Mouse (Mus musculus): ENCODE measurements around the gene Dyrk1b.
A peak's percentile ranks its signal among the peaks of the same experiment; 100 is the strongest.
"Not testable (repeated sequence)": the region's sequence is repeated elsewhere in the genome, so short reads cannot be mapped to it uniquely, and the experiment has no call there.

Dyrk1b gene

DNA sequence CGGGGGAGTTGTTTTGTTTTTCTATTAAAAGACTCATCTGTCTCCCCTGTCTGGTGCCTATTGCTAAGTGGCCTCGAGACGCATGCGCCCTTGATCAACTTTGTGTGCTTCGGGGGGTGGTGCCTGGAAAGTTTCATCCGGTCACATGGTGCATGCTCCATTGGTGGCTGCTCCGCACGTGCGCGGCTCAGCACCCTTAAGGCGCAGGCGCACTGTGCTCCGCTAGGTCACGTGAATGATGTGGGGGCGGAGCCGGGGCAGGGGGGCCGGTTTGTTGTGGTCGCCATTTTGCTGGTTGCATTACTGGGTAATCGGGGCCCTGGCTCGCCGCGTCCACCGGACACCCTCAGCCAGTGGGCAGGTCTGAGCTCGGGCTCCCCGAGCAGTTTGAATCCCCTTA, at the start of gene Dyrk1b:
TSS of gene Dyrk1b (plus strand) at position 242 of the 400 bp plus-strand sequence.
- DNase-seq (ENCODE audit: low spot score in 2 of 2), result peak; percentile 98

DNA sequence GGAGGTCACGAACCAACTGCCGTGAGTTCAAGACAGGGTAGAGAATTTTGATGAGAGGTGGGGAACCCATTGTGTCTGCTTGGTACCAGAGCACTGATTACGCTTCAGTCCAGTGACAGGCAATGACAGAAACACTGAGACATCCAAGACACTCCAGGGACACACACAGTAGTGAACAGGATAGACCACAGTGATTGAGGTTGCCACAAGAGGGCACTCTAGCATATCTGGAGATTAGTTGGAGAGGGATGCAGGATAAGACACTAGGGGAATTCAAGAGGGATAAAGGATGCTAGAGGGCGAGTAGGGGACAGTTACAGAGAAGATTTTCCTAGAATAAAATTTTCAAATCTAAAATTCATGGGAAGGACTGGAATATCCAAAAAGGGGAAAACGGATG, 41.7 kb upstream of the Dyrk1b start:
- no peak for DNase-seq (ENCODE audit: low spot score in 2 of 2)

DNA sequence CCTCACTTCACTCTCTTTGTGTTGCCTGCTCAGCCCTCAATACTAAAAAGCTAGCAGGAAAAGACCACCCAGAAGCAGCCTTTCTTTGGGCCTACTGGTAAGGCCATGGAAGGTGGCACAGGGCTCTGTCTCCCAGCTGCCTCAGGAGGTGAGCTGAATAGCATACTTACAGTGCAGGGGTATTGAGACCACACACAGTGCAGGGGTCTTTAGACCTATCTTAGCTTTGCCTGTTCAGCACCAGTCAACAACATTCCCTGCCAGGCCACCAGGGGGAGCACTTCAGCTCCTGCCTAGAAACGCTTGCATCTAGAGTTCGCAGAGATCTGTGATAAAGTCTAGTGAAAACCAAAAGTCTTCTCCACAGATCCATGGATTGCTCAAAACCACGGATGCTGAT, 31.0 kb upstream of the Dyrk1b start:
- DNase-seq (ENCODE audit: low spot score in 2 of 2), result peak in 1 of 2 experiments; percentile 18

DNA sequence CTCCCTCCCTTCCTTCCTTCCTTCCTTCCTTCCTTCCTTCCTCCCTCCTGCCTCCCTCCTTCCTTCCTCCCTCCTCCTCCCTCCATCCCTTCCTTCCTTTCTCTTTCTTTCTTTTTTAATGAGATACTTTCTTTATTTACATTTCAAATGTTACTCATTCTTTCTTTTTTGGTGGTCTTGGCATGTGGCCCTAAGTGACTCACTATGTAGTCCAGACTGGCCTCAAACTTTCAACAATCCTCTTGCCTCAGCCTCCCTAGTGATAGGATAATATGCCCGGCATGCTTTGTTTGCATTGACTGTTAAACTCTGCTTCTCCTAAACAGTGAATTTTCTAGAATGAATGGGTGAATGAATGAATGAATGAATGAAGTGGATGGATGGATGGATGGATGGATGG, 29.4 kb upstream of the Dyrk1b start:
- DNase-seq (ENCODE audit: low spot score in 2 of 2), result no peak

DNA sequence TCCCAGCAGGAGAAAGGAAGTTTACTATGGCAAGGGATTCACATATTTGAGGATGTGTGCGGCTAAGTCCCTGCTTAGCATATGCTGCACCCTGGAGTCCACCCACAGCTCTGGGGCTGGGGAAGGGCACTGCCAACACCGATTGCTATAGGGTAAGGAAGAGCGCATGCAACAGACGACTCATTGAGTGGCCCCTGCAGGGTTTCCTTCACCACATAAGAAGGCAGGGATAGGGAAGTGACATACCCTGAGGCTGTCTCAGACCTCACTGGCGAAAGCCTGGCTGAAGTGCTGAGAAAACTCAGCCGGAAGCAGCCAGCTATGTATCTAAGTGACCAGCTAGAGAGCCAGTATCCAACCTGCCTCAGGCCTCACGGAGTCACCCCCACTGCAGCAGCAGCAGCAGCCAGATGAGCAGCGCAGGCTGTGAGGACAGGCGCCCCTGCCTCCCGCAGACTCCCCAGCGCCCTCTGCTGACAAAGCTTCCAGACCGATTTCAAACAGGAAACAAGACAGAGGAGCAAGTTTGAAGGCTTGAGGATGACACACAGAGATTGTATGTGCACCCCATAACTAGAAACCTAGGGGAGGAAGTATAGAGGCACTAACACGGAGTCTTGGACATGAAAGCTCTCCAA, 27.6 kb upstream of the Dyrk1b start:
- no peak for DNase-seq (ENCODE audit: low spot score in 2 of 2)

DNA sequence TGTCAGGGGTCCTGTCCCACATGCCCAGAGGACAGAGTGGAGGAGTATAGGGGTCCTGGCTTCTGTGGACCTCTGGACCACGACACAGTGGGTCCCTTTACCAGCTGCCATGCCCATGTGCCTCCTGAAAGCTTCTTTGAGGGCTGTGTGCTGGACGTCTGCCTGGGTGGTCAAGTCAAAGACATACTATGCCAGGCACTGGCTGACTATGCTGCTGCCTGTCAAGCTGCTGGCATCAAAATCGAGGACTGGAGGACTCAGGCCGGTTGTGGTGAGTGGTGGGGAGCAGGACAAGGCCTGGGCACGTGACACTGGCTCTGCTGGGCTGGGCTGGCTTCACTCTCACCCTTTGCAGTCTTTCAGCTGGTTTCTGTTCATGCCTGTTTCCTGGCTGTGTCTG, 25.7 kb upstream of the Dyrk1b start:
- DNase-seq (ENCODE audit: low spot score in 2 of 2), result not testable (repeated sequence)

DNA sequence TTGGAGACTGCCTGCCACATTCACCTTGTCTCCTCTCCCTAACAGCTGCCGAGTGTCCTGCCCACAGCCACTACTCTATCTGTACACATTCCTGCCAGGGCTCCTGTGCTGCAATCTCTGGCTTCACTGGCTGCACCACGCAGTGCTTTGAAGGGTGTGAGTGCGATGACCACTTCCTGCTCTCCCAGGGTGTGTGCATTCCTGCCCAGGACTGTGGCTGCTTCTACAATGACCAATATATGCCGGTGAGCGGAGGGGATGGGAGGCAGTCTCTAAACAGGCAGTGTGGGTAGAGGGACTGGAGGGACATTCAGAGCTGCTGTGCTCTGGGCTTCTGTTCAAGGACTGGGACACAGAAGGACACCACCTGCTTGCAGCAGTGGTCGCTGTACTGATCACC, 20.0 kb upstream of the Dyrk1b start:
- no peak for DNase-seq (ENCODE audit: low spot score in 2 of 2)

DNA sequence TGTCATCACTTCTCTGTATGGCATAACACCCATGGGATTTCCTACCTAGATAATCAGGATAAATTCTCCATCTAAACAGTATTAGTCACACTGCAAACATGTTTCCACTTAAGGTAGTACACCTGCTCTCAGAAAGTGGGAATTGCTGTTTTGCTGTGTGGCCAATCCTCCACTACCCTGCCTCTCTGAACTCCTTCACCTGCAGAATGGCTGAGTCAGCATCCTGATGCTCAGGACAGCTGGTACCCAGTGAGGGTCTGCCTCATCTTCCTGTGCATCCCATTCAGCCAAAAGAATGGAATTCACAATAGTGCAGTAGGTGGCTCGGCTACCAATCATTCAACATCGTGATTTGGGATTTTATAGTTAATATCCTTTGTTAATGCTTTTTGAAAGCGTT, 19.4 kb upstream of the Dyrk1b start:
- DNase-seq (ENCODE audit: low spot score in 2 of 2), result no peak

DNA sequence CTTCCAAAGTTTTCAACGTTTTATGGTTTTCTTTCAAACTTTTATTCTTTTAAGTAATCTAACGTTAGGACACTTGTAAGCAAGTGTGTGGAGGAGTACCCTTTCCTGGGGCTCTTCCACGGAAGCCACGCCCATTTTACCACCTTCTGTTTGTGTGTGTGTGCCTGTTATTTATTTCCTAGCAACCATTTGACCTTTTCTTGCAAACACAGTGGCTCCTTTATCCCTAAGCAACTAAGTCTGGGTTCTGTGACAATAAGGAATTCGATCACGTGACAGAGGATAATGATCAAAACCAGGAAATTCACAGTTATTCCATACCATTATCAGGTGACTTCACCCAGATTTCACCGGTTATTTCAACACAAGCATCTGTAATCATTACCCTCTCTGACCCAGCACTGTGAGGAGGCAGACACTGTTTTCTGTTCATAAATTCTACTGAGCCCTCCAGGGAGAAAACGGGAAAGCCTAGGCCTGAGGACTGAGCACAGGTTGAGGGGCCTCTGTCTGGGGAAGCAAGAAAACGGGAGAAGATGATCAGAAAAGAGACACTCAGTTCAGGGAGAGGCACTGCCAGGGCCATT, 18.0 kb upstream of the Dyrk1b start:
- DNase-seq (ENCODE audit: low spot score in 2 of 2), result no peak

DNA sequence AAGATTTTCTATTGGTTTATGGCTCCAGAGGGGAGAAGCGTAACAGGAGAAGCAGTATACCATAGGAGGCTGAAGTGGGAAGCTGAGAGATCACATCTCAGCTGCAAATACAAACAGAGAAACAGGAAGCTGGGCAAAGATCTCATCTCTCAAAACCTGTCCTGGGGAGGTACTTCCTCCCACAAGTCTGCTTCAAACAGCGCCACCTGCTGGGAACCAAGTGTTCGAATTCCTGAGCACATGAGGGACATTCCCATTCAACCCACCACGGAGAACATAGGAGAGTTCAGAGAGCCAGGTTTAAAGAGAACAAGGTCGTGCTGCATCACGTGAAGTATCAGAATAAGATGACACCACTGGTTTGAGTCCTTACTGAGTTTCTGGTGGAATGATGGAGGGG, 13.9 kb upstream of the Dyrk1b start:
- DNase-seq (ENCODE audit: low spot score in 2 of 2), result no peak

DNA sequence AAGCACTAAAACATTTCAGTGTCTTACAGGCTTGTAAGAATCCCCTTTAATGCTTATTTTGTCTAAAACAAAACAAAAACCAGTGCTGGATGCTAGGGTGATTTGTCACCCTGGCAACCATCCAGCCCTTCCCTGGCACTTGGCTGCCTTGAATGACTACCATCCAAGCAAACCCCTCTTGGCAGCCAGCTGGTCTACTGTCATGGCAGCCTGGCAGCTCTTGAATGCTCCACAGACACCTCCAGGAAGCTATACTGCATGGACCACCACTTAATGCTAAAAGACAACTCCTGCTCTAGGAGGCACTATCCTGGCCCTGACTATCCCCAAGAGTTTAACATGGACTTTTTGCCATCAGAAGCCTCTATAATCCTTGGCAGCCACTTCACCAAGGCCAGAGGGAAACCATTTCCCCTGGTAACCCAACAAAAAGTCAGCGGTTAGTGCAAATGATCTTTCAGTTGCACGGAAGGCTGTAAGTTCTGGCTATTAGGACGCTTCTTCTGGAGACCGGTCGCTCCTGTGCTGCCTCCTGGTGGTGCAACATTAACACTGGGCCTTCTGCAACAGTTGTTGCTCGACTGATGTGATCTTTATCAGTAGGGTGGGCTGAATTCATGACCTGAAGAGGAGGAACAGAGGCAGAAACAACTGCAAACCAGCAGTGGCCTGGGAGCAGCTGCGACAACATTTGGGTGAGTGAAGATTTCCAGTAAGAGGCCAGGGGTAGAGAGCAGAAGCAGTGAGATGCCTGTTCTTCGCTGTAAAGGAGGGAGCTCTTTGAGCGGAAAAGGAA, 10.8 kb upstream of the Dyrk1b start:
- DNase-seq (ENCODE audit: low spot score in 2 of 2), result no peak

DNA sequence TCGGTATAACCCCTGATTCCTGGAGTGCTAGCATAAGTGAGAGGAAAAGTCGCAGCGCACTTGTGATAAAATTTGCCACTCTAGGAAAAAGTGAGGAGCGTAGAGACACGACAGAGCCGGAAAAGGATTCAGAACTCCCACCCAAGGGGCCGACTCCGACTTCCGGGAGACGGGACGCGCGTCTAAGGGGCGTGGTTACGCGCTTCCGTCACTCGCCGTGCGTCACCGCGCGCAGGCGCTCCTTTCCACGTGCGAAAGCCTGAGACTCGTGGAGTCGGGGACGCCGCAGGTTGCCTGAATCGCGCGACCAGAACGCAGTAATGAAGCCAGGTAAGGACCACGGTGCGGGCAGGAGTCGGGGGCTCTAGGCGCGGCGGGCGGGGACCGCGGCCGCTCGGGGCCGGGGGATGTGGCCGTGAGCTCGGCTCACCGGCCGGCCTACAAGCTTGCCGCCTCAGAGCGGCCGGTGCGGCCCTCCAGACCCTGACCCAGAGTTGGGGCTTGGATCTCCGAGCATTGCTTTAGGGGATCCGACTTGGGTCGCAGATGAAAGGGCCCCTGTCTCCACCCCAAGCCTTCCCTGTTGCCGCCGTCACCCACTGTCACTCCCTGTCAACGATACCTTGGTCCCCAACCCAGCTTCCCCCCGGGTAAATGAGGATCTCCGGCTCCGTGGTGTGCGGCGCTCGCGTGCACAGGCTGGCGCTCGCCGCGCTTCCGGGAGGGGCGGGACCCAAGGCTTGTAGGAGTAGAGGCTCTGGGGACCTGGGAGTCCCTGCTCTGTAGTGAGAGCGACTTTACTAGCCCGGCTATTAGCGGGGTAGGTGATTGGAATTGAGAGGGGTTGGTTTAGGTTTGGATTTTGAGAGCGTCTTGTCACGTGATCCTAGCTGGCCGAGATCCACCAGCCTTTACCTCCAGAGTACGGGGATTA, 9.5 kb upstream of the Dyrk1b start, which contains the start of gene Fbl:
TSS of gene Fbl (plus strand) at position 222 of the 934 bp plus-strand sequence.
- DNase-seq (ENCODE audit: low spot score in 2 of 2), result peak; percentile 85 to 92

DNA sequence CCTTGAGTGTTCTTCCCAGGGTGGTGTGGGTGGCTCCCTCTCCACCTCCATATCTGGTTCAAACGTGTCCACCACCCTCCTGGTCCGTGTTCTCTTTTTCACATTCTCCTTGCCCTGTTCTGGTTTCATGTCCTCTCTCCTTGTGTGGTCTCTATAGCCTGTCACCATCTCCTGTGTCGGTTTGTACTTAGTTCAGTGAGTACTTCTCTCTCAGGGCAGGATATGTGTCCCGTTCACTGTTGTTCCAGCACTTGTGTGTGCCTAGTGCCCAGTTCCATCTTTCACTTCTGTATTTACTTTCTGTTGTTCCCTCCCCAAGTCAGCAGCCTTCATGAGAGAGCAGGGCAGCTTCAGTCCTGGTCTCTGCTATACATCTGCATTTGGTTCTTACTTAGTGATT, 3.9 kb upstream of the Dyrk1b start:
- DNase-seq (ENCODE audit: low spot score in 2 of 2), result no peak

DNA sequence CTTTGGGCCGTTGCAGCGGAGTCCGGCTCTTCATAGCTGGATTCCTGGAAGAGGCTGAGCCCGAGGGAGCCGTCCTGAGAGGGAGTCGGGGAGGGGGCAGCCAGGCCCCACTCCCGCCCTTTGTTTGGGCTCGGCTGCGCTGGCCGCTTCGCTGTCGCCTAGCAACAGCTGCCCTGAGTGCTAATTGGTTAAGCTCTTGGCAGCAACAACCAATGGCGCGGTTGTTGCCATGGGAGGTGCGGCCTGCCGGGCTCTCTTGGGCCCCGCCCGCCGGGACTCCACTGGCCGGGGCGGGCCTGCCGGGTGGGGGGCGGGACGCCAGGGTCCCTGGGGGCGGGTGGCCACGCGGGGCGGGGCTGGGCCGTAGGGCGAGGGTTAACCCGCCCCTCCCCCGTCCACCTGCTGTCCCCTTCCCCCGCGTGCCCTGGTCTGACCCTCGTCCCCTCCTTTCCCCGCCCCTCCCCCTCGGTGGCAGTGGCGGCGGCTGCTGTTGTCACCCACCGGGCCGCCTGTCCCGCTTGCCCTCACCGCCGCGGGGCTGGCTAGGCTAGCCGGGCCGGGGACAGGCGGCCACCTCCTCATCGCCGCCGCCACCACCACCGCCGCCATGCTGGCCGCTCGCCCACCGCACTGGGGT, 590 bp downstream of the Dyrk1b start:
- DNase-seq (ENCODE audit: low spot score in 2 of 2), result peak; percentile 93 to 95

DNA sequence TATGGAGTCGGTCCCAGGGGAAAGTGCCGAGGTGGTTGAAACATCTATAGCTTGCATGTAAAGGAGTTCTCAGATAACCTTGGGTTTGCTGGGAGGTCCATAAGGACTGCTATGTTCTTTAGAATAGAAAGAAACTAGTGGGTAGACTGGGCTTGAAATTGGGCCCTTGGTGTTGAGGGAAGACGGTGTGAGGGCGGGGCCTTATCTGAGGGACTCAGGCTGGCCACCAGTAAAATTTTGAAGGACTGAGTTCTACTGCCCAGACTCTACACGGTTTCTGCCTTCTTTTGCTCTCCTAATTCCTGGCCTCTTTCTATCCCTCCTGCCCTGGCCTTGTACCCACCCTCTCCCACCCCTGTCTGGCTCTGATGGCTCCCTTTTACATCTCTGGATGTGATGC, 1.6 kb downstream of the Dyrk1b start:
- DNase-seq (ENCODE audit: low spot score in 2 of 2), result no peak

DNA sequence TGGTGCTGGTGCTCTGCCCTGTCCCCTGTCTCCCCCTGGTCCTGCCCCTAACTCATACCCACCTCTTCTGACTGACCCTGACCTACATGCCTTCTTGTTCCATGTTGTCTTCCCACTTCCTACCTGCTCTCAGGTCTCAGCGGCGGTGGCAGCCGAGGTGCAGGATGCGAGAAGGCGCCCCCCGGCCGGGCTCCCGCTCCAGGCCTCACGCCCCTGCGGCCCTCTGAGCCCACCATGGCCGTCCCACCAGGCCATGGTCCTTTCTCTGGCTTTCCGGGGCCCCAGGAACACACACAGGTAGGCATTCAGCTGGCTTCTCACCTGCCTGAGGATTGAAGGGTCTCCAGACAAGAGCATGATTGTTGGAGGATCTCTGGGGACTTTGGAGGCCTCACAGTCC, 2.1 kb downstream of the Dyrk1b start:
- no peak for DNase-seq (ENCODE audit: low spot score in 2 of 2)

DNA sequence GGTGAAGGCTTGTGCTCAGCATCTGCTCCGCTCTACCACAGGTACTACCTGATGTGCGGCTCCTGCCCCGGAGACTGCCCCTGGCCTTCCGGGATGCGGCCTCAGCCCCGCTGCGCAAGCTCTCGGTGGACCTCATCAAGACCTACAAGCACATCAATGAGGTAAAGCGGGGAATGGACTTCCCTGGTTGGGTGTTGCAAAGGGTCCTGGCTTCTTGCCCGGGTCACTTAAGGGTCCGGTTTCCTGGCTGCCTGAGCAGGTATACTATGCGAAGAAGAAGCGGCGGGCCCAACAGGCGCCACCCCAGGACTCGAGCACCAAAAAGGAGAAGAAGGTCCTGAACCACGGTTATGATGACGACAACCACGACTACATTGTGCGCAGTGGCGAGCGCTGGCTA, 3.1 kb downstream of the Dyrk1b start:
- DNase-seq (ENCODE audit: low spot score in 2 of 2), result no peak

DNA sequence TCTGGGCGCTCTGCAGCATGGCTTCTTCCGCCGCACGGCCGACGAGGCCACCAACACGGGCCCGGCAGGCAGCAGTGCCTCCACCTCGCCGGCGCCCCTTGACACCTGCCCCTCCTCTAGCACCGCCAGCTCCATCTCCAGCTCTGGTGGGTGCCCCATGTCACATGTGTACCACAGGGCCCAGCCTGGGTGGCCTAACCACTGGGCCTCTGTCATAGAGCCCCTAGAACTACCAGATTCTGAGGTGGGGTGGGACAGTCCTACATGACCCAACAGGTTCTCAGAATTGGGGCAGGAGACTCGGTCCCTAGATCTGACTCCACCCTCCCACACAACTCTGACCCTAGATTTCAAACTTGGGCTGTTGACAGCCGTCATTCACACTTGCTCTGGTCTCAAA, 6.6 kb downstream of the Dyrk1b start:
- no peak for DNase-seq (ENCODE audit: low spot score in 2 of 2)

DNA sequence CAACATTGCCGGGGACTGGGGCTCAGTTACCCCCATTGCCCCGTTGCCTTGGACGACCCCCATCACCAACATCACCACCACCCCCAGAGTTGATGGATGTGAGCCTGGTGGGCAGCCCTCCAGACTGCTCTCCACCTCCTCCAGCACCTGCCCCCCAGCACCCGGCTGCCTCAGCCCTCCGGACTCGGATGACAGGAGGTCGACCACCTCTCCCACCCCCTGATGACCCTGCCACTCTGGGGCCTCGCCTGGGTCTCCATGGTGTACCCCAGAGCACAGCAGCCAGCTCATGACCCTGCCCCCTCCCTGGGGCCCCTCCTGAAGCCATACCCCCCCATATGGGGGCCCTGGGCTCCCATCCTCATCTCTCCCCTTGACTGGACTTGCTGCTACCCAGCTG, 7.4 kb downstream of the Dyrk1b start:
- no peak for DNase-seq (ENCODE audit: low spot score in 2 of 2)

DNA sequence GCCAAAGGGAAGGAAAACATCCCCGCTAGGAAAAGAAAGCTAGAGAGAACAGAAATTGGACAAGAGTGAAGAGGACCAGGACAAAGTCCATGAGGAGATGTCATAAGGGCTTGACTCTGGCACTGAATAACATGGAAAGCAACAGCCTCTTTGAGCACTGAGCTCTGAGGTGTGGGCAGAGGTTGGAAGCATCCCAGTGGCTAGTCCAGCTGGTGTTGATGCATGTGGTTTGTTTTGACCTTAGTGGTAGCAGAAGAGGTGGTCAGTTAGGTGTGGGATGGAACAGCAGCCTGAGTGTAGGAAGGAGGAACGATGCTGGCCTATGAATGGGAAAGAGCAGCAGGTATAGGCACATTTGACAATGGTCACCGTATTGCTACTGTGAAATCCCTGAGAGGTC, 12.2 kb downstream of the Dyrk1b start:
- DNase-seq (ENCODE audit: low spot score in 2 of 2), result no peak

DNA sequence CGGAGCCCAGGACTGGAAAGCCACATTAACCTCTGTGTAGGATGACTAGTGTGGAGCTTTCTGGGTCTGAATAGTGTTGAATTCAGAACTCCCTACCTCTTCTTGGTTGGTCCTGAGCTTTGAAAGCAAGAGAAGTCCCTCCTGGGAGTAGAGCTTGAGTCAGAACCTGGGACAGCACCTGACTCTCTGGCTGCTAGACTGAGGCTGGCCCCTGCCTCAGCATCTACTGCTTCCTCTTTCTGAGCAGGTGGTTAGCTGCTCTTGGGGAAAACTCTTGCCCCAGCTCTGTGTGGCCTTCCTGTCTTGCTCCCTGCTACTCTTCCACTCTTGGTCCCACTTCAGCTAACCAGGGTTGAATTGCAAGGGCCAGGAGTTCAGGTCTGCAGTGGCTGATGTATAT, 12.6 kb downstream of the Dyrk1b start:
- DNase-seq (ENCODE audit: low spot score in 2 of 2), result no peak

All from right cerebral cortex, postnatal 36 days (tissue).